Mouse (Mus musculus): Measurements from ENCODE around the gene 4930438A08Rik.
"Not testable (repeated sequence)": the region's sequence is repeated elsewhere in the genome, so short reads cannot be mapped to it uniquely, and the experiment has no call there.

The 4930438A08Rik gene

DNA sequence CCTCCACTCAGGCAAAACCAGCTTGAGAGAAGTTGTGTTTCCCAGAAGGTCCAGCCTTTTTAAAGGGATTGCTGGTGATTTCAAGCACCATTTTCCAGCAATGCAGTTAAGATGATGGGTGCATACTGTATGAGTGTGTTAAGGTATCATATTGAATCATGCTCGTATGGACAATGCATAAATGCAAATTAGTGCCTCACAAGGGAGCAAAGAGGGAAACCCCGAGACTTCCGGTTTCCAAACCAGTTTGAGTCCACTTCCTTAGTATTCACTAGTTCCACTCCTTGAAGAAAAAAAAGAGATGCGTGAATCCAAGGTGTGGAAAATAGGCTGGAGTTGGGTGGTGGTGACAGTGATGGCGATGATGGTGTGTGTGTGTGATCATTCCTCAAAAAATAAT lies 7.9 kb downstream of the 4930438A08Rik start:
- DNase-seq: no peak

DNA sequence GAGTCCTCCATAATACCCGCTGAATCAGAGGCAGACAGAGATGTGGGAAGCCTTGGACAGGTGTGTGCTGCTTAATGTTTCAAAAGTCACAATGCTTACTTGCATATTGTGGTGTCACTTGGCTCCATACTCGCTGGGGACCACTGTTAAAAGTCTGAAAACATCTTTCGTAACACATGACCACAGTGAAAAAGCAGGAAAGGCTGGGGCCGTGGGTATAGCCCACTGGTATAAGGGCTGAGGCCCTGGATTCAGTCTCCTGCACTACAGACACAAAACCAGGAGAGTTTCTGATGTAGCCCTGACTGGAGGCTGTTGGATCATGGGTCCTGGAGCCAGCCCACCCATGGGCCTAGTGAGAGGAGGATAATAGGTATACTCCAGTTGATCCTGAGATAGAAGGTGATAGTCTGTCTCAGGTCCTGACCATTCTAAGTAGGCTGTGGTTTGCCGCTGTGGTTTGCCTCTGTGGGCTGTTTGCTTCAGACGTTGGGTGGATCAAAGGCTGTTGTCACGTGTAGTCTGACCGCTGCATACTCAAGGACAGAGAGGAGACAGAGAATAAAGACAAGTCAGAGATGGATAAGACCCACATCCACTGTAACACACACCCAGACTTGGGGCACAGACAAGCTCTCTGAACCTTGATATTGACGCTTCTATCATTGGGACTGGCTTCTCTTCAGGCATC lies 15.5 kb downstream of the 4930438A08Rik start:
- DNase-seq: no peak

DNA sequence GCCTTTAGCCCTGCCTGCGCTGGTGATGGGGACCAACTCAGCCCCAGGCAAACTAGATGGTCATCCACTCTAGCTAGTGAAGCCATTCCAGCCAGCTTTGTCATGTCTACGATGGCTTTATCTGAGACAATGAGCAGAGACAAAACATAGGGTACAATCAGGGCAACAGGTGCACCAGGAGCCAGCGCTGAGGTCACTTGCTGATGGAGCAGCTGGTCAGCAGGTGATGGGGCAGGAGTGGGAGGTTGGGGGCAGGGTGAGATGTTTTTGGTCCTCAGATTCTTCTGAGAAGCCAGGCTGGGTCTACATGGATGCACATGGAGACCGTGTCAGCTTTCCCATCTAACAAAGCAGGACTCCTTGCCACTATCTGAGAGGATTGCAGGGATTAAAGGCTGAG lies 16.2 kb downstream of the 4930438A08Rik start:
- no peak for DNase-seq

DNA sequence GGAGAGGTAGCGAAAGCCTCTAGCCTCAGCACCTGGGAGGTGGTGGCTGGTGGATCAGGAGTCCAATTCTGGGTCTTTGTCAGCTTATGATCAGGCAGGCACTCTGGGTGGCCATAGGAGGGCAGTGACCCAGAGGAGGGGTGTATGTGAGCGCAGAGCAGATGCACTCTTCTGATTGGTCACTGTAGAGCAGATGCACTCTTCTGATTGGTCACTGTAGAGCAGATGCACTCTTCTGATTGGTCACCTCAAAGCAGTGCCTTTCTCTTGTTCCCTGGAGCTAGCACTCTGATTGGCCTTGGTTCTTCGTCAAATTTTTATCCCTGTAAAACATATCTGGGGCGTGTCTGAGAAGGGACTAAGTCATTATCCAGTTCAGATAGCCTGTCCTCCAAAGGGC lies 18.2 kb downstream of the 4930438A08Rik start:
- DNase-seq: no peak

DNA sequence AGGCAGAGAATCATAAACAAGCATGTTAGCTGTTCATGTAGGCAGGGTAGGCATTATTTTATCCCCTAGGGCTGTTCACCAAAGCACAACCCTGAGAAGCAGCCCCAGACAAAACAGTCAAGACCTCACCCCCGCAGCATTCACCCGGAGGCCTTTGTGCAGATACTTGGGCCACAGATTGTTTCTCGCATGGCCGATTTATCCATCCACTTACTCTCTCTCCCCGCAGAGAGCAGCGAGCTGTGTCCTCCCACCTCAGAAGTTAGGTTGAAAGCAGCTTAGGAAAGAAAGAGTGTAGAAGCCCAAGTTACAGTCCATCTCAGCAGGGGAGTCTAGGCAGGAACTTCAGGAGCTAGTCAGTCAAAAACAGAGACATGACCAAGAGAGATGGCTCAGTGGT lies 22.8 kb downstream of the 4930438A08Rik start:
- no peak for DNase-seq

DNA sequence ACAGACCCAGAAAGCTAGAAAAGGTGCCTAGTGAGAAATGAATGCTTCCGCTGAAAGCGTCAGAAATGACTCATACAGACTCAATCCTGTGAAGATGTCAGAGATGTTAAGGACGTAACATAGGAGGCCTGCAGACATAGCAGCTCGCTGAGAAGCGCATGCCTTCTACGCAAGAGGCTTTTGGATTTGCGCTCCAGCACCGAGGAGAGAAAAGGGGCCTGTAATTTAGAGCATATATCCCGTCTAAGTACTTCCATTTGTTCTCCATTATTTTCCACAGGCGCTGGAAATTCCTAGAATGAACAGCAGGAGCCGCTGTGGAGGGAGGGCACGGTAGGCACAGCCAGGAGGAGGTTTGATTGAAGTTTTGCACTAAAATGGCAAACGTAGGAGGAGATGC lies 26.5 kb downstream of the 4930438A08Rik start:
- DNase-seq: peak; percentile 79

DNA sequence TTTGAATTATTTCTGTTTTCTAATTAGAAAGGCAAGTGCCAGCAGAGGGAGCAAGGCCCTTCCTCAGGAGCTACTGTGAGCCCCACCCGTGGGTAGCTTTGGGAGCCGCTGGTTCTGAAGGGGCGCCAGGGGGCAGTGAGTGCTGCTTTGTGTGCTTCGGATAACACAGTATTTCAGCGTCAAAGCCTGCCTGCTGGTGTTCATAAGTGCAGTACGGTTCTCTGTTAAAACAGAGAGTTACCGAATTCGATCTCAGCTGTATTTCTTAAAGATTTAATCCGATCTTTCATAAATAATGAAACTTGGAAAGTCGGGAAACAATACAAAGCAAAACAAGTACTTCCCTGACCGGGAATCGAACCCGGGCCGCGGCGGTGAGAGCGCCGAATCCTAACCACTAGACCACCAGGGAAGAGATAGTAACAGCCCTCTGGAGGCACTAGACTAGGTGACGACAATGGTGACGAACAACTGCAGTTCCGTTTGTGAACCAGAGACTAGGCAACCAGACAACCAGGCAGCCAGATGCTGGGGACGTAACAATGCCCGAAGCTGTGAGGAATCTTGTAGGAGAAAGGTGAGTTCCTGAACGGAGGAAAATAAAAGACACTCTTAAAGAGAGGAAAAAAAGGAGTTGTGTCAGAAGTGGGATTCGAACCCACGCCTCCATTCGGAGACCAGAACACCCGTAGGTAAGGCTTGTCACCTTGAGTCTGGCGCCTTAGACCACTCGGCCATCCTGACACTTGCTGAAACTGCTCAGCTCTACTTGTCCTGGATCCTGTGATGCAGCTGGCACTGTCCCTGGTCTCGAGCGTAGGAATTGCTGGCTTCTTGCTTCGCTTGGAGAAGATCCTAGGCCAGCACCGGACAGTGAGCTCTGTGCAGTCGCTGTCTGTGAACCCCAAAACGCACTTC lies 27.5 kb downstream of the 4930438A08Rik start:
- peak; percentile 97 for DNase-seq

DNA sequence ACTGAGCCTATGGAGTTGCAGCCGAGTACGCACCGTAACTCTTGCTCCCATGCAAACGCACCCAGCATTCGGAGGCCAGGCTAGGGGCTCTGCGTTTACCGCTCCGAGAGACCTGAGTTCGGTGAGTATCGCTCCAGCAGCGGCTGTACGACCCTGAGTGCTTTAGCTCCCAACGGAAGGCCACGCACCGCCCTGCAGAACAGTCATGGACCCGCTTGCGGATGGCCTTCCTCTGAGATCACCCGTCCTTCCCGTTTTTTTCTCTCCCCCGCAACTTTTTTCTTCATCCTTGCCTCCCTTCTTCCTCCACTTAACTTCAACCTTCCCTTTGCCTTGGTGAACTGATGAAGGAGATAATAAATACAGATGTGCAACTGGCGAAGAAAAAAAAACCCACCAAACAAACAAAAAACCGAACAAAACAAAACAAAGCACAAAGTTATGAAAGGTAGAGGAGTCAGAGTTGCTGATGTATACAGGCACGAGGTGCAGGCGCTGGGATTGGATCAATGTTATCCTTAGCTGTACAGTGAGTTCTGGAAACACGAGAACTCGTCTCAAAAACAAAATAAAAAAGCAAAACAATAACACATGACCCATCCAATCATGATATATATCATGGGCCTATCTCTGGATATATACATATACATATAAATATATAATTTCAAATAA lies 28.3 kb downstream of the 4930438A08Rik start:
- DNase-seq: no peak

DNA sequence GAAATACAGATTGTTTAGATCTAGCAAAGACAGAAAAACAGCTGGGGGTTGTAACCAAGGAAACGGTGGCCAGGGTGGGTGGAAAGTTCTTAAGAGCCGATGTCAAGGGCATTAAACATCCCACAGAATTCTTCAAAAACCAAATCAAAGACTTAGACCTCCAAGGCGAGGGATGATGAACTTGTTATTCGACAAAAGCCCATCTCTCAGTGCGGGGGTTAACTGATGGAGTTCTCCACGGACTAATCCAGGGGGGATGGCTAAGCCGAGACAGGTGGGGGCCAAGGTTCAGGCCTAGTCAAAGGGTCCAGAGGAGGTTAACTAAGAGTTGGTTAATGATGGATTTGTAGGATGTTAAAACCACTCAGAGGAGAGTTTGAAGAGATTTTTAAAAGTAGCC lies 29.0 kb downstream of the 4930438A08Rik start:
- no peak for DNase-seq

DNA sequence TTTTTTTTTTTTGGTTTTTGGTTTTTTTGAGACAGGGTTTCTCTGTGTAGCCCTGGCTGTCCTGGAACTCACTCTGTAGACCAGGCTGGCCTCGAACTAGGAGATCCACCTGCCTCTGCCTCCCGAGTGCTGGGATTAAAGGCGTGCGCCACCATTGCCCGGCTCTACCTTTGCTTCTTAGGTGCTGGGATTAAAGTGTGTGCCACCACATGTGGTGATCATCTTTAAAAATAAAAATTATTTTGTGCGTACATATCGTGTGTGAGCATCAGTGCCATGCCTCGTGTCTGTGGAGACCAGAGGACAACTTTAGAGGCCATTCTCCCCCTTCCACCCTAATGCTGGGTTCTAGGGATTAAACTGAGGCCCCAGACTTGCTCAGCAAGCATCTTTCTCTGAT lies 30.7 kb downstream of the 4930438A08Rik start:
- DNase-seq: not testable (repeated sequence)

DNA sequence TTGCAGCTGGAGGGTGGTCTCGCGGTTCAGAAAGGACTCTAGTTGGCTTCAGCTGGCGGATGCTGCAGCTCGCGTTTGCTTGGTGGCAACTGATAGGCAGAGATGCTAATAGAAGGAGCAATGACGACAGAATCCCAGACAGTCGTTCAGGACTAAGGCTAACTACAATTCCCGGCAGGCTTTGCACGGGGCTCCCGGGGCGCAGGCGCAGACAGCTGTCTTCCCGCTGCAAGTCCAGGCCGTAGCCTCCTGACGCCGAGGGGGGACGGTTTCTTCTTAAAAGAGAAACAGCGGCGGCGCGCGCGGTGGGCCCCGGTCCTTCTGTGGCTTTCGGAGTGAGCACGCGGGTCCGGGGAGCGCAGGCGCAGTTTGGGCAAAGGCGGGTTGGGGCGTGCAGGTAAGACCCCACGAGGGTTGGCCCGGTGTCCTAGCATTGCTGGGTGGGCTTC lies 32.3 kb downstream of the 4930438A08Rik start, which contains the start of gene Zfp692:
Gene Zfp692, plus strand, starts transcription at position 210 of the 449 bp plus-strand sequence.
- peak; percentile 94 for DNase-seq

DNA sequence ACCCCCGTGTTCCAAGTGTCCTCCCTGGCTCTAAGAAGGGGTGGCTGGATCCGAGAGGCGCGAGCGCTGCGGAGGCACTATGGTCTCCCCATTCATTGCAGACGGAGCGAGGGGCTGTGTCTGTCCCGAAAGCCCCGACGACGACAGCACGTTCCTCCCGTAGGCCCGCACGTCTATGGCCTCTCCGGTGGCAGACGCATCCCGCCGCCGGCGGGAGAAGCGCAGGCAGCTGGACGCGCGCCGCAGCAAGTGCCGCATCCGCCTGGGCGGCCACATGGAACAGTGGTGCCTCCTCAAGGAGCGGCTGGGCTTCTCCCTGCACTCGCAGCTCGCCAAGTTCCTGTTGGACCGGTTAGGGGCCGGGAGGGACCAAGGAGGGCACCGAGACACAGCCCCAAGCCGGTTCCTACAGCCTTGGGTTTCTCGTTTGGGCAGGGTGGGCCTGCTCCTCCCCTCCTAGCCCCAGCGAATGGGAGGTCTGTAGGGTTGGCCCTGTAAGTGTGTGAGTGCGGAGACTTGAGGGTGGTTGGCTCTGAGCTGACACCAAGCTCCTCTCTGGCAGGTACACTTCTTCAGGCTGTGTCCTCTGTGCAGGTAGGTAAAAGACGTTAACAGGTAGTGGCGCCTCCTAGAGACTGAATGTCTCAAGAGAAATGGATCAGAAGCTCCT lies 32.9 kb downstream of the 4930438A08Rik start:
- peak; percentile 46 for DNase-seq

DNA sequence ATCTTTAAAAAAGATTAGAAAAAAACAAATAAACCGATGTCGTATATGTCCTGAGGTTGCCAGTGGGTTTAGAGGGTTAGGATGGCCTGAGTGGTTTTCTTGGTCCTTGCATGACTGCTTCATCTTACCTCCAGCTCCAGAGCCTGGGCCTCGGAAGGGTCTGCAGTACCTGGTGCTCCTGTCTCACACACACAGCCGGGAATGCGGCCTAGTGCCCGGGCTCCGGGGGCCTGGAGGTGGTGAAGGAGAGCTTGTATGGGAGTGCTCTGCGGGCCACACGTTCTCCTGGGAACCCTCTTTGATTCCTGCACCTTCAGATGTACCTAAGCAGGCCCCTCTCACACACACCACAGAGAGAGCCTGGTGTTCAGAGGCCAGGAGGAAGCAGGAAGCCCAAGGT lies 34.1 kb downstream of the 4930438A08Rik start:
- no peak for DNase-seq

DNA sequence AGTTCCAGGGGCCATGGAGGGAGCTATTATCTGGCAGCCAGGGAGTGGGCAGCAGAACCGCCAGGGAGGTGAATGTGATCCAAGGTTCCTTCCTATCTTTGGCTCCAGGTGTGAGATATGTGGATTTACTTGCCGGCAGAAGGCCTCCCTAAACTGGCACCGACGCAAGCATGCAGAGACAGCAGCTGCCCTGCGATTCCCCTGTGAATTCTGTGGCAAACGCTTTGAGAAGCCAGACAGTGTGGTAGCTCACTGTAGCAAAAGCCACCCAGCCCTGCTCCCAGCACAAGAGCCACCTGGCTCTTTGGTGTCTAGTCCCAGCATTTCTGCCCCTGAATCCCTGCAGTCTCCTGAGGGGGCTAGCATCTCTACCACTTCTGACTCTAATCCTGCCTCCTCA lies 39.5 kb downstream of the 4930438A08Rik start:
- DNase-seq: no peak

DNA sequence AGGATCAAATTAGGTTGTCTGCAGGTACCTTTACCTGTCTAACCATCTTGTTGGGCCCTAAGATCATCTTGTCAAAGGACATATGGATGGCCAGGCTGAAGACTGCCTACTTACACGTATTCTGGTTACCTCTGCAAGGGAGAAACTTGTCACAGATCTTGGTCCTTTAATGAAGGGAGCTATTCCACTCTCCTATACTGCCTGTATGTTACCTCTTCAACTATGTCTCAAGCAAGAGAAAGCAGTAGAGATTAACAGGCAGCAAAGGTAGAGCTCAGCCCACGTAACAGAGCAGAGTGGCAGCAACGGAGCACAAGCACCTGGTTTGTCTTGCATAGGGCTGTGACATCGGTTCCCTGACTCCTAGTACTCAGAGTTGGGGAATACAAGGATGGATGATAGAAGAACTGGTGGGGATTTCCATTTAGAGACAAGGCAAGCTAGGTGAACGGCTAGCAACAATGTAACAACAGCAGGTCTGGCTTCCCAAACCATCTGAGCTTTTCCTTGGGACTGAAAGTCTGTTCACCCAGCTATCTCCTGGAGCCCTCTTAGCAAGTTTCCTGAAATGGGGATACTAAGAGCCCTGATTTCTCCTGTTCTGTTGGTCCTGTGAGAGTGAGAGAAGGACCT lies 41.1 kb downstream of the 4930438A08Rik start:
- DNase-seq: no peak

DNA sequence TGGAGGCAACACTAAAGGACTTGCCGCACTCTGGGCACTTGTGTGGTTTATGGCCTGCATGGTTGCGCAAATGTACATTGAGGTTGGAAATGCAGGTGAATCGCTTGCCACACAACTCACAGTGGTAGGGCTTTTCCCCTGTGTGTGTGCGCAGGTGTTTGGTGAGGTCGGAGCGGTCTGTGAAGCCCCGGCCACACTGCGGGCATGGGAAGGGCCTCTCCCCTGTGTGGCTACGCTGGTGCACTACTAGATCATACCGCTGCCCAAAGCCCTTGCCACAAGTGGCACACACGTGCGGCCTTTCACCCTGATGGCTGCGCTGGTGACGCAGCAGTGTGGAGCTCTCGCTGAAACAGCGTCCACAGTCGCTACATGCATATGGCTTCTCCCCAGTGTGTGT lies 41.7 kb downstream of the 4930438A08Rik start:
- no peak for DNase-seq

DNA sequence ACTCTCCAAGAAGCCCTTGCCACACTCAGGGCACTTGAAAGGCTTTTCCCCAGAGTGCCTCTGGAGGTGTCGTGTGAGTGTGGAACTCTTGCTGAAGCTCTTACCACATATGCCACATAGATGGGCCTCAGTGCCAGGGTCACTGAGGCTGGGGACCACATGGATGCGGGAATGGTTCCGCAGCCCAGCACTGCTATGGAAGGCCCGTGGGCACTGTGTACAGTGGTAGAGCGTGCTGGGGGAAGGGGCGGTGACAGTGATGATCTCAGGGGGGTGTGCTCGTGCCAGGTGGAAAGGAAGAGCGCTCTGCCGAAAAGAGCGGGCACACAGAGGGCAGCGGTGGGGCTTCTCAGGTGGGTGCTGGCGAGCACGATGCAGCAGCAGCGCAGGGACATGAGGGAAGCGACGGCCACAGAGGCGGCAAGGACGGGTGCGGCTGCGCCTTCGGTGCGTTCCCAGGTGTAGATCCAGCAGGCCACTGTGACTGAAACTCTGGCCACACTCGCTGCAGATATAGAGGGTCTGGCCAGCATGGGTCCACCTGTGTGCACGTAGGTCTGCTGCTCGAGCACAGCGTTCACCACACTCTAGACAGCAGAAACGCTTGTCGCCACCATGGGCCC lies 42.3 kb downstream of the 4930438A08Rik start:
- DNase-seq: no peak

DNA sequence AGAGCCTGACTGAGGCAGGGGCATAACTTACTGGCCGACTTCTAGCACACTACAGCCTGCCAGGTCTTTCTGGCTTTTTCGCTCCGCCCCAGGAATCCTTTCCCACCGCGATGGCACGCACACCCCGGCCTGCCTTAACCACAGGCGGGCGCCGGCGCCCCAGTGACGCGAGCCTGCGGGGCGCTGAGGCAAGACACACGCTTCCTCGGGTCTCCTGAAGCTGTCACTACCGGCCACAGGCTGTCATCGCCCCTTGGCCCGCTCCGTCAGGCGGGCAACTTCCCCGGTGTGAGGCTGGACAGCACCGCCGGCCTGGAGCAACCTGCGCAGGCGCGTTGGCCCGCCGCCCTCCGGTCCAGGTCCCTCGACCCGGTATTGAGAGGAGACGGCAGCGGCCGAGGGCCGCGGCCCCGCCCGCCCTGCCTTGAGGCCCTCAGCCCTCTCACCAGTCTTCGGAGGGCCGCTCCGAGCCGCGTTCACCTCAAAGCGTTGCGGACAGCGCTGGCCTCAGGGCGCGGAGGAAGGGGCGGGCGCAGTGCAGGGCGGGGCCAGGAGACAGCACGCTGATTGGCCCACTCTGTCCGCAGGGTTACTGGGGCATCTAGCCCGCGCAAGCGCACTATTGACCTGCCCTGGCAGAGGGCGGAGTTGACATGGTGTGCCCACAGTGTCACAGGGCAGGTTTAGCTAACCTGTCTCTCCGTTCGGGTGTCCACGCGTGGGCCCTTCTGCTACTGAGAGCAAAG lies 48.4 kb downstream of the 4930438A08Rik start:
- DNase-seq: peak; percentile 98

DNA sequence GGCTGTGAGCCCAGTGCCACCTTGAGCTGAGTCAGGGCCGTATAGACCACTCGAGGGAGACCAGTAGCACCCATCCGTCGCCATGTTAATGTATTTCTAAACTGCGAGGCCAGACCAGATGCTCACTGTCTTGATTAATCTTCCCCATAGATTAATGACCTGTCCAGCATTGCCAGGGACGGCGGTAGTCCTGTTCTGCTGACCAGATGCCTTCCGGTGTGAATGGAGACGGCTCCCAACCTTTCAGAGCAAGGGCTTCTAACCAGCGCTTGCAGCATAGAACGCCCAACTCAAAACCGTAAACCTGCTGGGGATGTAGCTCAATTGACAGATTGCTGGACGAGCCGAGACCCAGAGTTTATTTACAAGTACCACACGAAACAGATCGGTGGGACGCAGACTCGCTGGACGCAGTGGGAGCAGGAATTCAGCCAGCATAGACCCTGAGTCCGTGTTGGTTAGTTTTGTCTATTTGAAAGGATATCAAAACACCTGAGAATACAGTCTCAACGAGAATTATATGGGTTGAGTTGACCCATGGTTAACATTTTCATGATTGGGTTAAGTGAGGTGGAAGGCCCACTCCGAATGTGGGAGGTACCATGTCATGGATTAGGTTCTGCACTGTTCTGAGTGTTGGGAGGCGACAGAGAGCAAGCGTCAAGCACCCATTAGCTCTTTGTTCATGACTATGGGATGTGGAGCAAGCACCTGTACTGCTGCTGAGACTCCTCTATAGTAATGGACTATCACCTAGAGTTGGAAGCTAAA lies 49.2 kb downstream of the 4930438A08Rik start:
- no peak for DNase-seq

DNA sequence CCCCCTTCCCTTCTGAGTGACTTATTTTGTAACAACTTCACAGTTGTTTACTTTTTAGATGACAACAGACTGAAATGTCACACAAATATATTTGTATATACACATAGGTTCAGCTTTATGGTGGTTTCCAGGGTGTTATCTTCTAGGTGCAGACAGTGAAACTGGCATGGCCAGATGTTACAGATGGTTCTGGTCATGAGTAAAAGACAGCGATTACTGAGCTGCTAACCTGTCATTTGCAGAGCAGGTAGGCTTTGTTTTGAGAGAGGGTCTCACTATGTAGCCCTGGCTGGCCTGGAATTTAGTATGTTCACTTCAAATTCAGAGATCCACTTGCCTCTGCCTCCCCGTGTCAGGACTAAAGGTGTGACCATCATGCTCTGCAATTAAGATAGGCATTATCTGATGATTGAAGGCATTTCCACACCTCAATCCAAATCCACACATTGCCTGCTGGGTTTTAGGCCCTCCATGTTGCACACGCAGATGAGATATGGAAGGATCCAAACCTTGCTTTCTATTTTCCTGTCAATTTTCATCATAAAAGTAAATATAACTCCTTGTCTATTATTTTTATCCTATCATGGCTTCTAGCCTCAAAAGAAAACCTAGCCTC lies 50.1 kb downstream of the 4930438A08Rik start:
- no peak for DNase-seq

All from lung, postnatal 14 days (tissue).